Mouse (Mus musculus) hindbrain, postnatal 0 days (tissue): ENCODE data around the gene Lpcat2b. TPM values are rescaled to one million over a fixed set of nuclear protein-coding genes. Genes with fewer than 3 reads are reported as not detected.

Experiments used
- ATAC-seq: fragments of 200-750 bp; cut with Nextera tagmentation; 2 replicates; pipeline ENCODE4 v1.8.0; 2017; ENCODE audit warnings: mild to moderate bottlenecking, moderate TSS enrichment, moderate library complexity
- DNase-seq: peaks from one replicate; pipeline ENCODE4 v3.0.0-alpha.2; 2015; ENCODE audit warnings: low spot score
- H3K27ac ChIP-seq: fragments of 300-500 bp; sonication (generic); 2 replicates; pipeline ENCODE4 v1.5.1; 2014; ENCODE audit warnings: mild to moderate bottlenecking
- H3K27me3 ChIP-seq: fragments of 300-500 bp; sonication (generic); 2 replicates; pipeline ENCODE4 v1.6.1; 2014; ENCODE audit warnings: low read length, mixed read lengths; ENCODE audit not compliant: insufficient read depth
- H3K36me3 ChIP-seq: fragments of 300-500 bp; sonication (generic); 2 replicates; pipeline ENCODE4 v1.6.1; 2014; ENCODE audit warnings: low read length, mixed read lengths; ENCODE audit not compliant: insufficient read depth
- H3K4me1 ChIP-seq: fragments of 300-500 bp; sonication (generic); 2 replicates; pipeline ENCODE4 v1.6.1; 2014; ENCODE audit warnings: antibody characterized with exemption, low read length, mixed read lengths; ENCODE audit not compliant: insufficient read depth
- H3K4me2 ChIP-seq: fragments of 300-500 bp; sonication (generic); 2 replicates; pipeline ENCODE4 v1.6.1; 2014; ENCODE audit warnings: low read depth, mild to moderate bottlenecking, low read length, moderate library complexity, mixed read lengths
- H3K4me3 ChIP-seq: fragments of 300-500 bp; sonication (generic); 2 replicates; pipeline ENCODE4 v1.5.1; 2014; ENCODE audit warnings: low read length
- H3K9ac ChIP-seq: fragments of 300-500 bp; sonication (generic); replicated peaks from 2 replicates; pipeline ENCODE4 v1.6.1; 2014; ENCODE audit warnings: mild to moderate bottlenecking, low read length, moderate library complexity, mixed read lengths
- H3K9me3 ChIP-seq: fragments of 300-500 bp; sonication (generic); 2 replicates; pipeline ENCODE4 v1.6.1; 2016; ENCODE audit warnings: low read length, mixed read lengths
- CTCF ChIP-seq: IDR thresholded peaks from 2 replicates; pipeline ENCODE4 v1.5.1; 2016; ENCODE audit warnings: antibody characterized with exemption, control low read depth, low read depth
- WGBS: fragments of 180-500 bp; shearing (Covaris S2); extraction: QIAGEN DNeasy Blood & Tissue Kit; methylation state at CpG from one replicate; pipeline ENCODE4 v1.1.7; 2014; 5-methylcytosine and 5-hydroxymethylcytosine counted together
- polyA plus RNA-seq: library from polyadenylated mRNA; unstranded; fragments of >200 nt; fragmentation: Nextera tagmentation; extraction: Ambion mirVana; gene quantifications from 2 replicates; pipeline ENCODE4 v1.2.1, GENCODE M21; 2015
- total RNA-seq: library from RNA; depleted of rRNA; stranded (reverse); fragments of >200 nt; gene quantifications from 2 replicates; pipeline ENCODE4 v1.2.3, GENCODE M21; 2014; rRNA removed

The Lpcat2b gene
- total and polyA plus RNA-seq, 2 experiments from 2014 or later: not detected

GRCm38 (mm10) chr5:107466501-107466900 is 35.2 kb downstream of the Lpcat2b start:
- Histone ChIP-seq H3K9ac (no peak overlapping the region), H3K4me3 (no peak overlapping the region), H3K27ac (no peak overlapping the region), H3K9me3 (no peaks in the 10 kb centered on the region), H3K36me3 (peaks cover 10% of the 10 kb centered on the region), H3K4me2 (no peak overlapping the region), H3K27me3 (no peaks in the 10 kb centered on the region), H3K4me1 (no peaks in the 10 kb centered on the region)
- ATAC-seq (no peak), DNase-seq (no peak)
- no peak for TF ChIP-seq CTCF
- 26% methylated on average over 5 of the region's 5 CpGs for WGBS

GRCm38 (mm10) chr5:107467098-107467497 is 35.7 kb downstream of the Lpcat2b start:
- Histone ChIP-seq H3K9ac (no peak overlapping the region), H3K9me3 (no peaks in the 10 kb centered on the region), H3K4me3 (no peak overlapping the region), H3K27ac (no peak overlapping the region), H3K4me2 (no peak overlapping the region), H3K27me3 (no peaks in the 10 kb centered on the region), H3K4me1 (no peaks in the 10 kb centered on the region), H3K36me3 (peaks cover 10% of the 10 kb centered on the region)
- WGBS: 78% methylated on average over 4 of the region's 4 CpGs
- ATAC-seq (no peak), DNase-seq (no peak)
- TF ChIP-seq CTCF: no peak

GRCm38 (mm10) chr5:107470600-107471329 is 39.4 kb downstream of the Lpcat2b start:
- no peak for TF ChIP-seq CTCF
- no peak overlapping the region for H3K4me3 ChIP-seq
- DNase-seq (no peak), ATAC-seq (no peak)
- H3K4me1 ChIP-seq: no peaks in the 10 kb centered on the region
- WGBS: 77% methylated on average over 10 of the region's 10 CpGs
- H3K9me3 ChIP-seq: no peaks in the 10 kb centered on the region
- H3K36me3 ChIP-seq: peaks cover 10% of the 10 kb centered on the region
- H3K4me2 ChIP-seq: no peak overlapping the region
- no peak overlapping the region for H3K27ac ChIP-seq
- H3K27me3 ChIP-seq: no peaks in the 10 kb centered on the region
- H3K9ac ChIP-seq: no peak overlapping the region

- 88% methylated on average over 2 of the region's 2 CpGs for WGBS
- Histone ChIP-seq H3K27me3 (no peaks in the 10 kb centered on the region), H3K27ac (no peak overlapping the region), H3K9me3 (no peaks in the 10 kb centered on the region), H3K4me1 (no peaks in the 10 kb centered on the region), H3K9ac (no peak overlapping the region), H3K4me2 (no peak overlapping the region), H3K4me3 (no peak overlapping the region), H3K36me3 (no peaks in the 10 kb centered on the region)
- no peak for TF ChIP-seq CTCF
- DNase-seq: no peak
- no peak for ATAC-seq
Observed at GRCm38 (mm10) chr5:107480194-107480593, 48.8 kb downstream of the Lpcat2b start.

Other genes with a start within 250 kb of the Lpcat2b start
- gene Tgfbr3, start 141.9 kb upstream of the Lpcat2b start, total RNA-seq: 21.7 and 21.8 TPM in 2 replicates
- gene Tgfbr3, start 141.9 kb upstream of the Lpcat2b start, polyA plus RNA-seq: 4.6 and 4.8 TPM in 2 replicates
- 4.8 and 5.1 TPM in 2 replicates for gene Brdt, start 100.4 kb upstream of the Lpcat2b start, total RNA-seq
- gene Brdt, start 100.4 kb upstream of the Lpcat2b start, polyA plus RNA-seq: 3.8 and 4.7 TPM in 2 replicates
- 1.8 and 8.1 TPM in 2 replicates for gene Ephx4, start 28.8 kb upstream of the Lpcat2b start, total RNA-seq
- 5.5 and 5.9 TPM in 2 replicates for gene Ephx4, start 28.8 kb upstream of the Lpcat2b start, polyA plus RNA-seq
- gene Btbd8, start 6.4 kb downstream of the Lpcat2b start, total RNA-seq: 26.5 and 28.8 TPM in 2 replicates
- 22.4 and 23.0 TPM in 2 replicates for gene Btbd8, start 6.4 kb downstream of the Lpcat2b start, polyA plus RNA-seq
- 0.16 and 0.32 TPM in 2 replicates for gene Gm42669, start 76.1 kb downstream of the Lpcat2b start, total RNA-seq
- 0.43 and 0.64 TPM in 2 replicates for gene Gm42669, start 76.1 kb downstream of the Lpcat2b start, polyA plus RNA-seq
- gene 1700028K03Rik, start 103.2 kb downstream of the Lpcat2b start, total RNA-seq: 0.10 and 0.18 TPM in 2 replicates
- gene 1700028K03Rik, start 103.2 kb downstream of the Lpcat2b start, polyA plus RNA-seq: 0.25 and 0.34 TPM in 2 replicates
- 11.1 and 14.3 TPM in 2 replicates for gene Rpap2, start 165.8 kb downstream of the Lpcat2b start, total RNA-seq
- 21.5 and 23.4 TPM in 2 replicates for gene Rpap2, start 165.8 kb downstream of the Lpcat2b start, polyA plus RNA-seq
- gene Glmn, start 166.3 kb downstream of the Lpcat2b start, total RNA-seq: 6.6 and 17.8 TPM in 2 replicates
- 32.6 and 33.6 TPM in 2 replicates for gene Glmn, start 166.3 kb downstream of the Lpcat2b start, polyA plus RNA-seq